Mouse (Mus musculus): ENCODE results near the gene Cryab. TPM values are rescaled to one million over a fixed set of nuclear protein-coding genes. Genes with fewer than 3 reads are reported as not detected.

The Cryab gene
- polyA plus RNA-seq, 1 experiment from 2014 or later, result 10.7 TPM

DNA sequence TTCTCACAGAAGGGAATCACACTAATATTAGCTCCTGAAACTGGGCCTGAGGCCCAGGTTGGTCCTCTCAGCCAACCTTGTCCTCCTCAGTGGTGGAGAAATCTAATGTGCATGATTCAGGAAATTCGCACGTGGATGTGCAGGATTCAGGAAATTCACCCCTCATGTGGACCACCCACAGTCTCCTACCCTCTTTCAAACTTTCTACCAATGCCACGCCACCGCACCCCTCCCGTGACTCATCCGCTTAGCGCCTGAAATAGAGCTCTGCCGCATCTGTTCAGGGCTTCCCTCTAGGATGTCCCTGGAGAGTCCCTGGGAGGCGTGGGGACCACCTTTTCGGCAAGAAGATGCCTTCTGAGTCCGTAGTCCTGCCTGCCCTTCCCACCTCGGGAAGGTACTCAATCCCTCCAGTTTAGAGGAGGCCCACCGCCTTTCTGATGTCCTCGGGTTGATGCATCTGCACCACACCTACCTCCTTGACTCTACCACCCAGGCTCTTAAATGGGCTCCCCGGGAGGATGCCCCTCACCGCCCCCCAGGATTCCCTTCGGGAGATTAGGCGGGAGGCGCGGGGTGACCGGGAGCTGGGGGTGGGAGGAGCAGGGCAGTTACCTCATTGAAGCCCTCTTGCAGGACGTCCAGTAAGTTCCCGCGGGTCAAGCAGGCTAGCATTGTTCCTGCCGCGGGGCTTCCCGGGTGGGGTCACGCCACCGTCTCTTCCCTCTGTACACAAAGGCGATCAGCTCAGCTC lies 23.8 kb upstream of the Cryab start:
- Histone ChIP-seq H3K9me3 (no peaks in the 10 kb centered on the region), H3K4me1 (peaks cover 49% of the 10 kb centered on the region), H3K27me3 (replicated peaks) (no peaks in the 10 kb centered on the region), H3K36me3 (replicated peaks) (no peaks in the 10 kb centered on the region), H3K9ac (peak overlapping the region; percentile 72), H3K4me2 (peak overlapping the region; percentile 85), H3K27ac (peak overlapping the region; percentile 87), H3K4me3 (peak overlapping the region; percentile 72)
- ATAC-seq (replicated peaks), result peak; percentile 40
- under 1% methylated on average over 30 of the region's 30 CpGs for WGBS

GRCm38 (mm10) chr9:50727925-50728651 lies 23.0 kb upstream of the Cryab start:
- Histone ChIP-seq H3K9me3 (no peaks in the 10 kb centered on the region), H3K4me2 (peak overlapping the region; percentile 85), H3K4me3 (peak overlapping the region; percentile 72), H3K27ac (peak overlapping the region; percentile 87), H3K9ac (peak overlapping the region; percentile 72), H3K27me3 (replicated peaks) (no peaks in the 10 kb centered on the region), H3K36me3 (replicated peaks) (no peaks in the 10 kb centered on the region), H3K4me1 (peaks cover 43% of the 10 kb centered on the region)
- ATAC-seq (replicated peaks), result peak; percentile 97
- under 1% methylated on average over 45 of the region's 45 CpGs for WGBS

DNA sequence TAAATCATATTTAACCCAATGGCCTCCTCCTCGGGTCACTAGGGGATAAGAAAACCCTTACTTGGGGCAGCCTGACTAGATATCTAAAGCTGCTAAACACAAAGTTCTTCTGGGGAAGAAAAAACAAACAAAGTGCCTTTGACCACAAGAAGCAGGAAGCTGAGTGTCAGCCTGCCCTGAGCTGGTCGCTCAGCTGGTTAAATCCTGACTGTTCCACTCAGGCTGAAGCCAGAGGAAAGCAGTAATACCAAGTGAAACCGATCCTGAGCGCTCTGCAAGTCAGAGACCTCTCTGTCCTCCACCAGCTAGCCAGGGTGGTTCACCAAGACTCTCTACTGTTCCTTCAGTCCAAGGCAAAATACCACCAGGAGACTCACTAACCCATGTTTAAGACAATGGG lies 21.5 kb upstream of the Cryab start:
- no peaks in the 10 kb centered on the region for H3K36me3 ChIP-seq (replicated peaks)
- ATAC-seq (replicated peaks), result no peak
- H3K9ac ChIP-seq, result no peak overlapping the region
- 70% methylated on average over 4 of the region's 4 CpGs for WGBS
- no peak overlapping the region for H3K4me3 ChIP-seq
- peaks cover 30% of the 10 kb centered on the region for H3K4me1 ChIP-seq
- H3K9me3 ChIP-seq, result no peaks in the 10 kb centered on the region
- 0 out of 2 replicates have a peak overlapping the region, but pooled peaks have one; percentile 87 for H3K27ac ChIP-seq
- H3K4me2 ChIP-seq, result no peak overlapping the region
- H3K27me3 ChIP-seq (replicated peaks), result no peaks in the 10 kb centered on the region

GRCm38 (mm10) chr9:50732560-50732959 lies 18.6 kb upstream of the Cryab start:
- Histone ChIP-seq H3K27me3 (replicated peaks) (no peaks in the 10 kb centered on the region), H3K4me2 (no peak overlapping the region), H3K9ac (no peak overlapping the region), H3K9me3 (no peaks in the 10 kb centered on the region), H3K27ac (no peak overlapping the region), H3K4me1 (peaks cover 5% of the 10 kb centered on the region; the same call in 1 of the 2 replicates), H3K4me3 (no peak overlapping the region), H3K36me3 (replicated peaks) (no peaks in the 10 kb centered on the region)
- ATAC-seq (replicated peaks), result no peak
- WGBS, result 7% methylated on average over 4 of the region's 4 CpGs

DNA sequence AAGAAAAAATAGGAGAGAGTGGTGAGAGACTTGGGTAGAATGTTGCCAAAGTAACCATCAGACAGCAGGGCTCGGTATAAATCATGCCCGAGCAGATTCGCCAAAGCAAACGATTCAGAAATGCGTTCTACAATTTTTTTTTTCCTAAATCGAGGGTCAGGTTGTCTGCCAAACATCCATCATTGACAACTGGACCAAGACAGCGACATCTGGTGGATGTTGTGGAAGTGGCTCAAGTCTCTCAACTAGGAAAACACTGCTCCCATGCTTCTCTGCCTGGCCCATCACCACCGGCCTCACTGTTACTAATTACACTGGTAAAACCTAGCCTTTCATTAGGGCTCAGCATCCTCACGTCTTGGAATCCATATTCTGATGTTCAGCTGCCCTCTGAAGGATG lies 16.1 kb upstream of the Cryab start:
- no peaks in the 10 kb centered on the region for H3K36me3 ChIP-seq (replicated peaks)
- no peaks in the 10 kb centered on the region for H3K9me3 ChIP-seq
- 0 out of 2 replicates have a peak overlapping the region, but pooled peaks have one; percentile 4 for H3K9ac ChIP-seq
- ATAC-seq (replicated peaks), result no peak
- H3K27ac ChIP-seq, result no peak overlapping the region
- peaks cover 14% of the 10 kb centered on the region for H3K4me1 ChIP-seq
- H3K4me3 ChIP-seq, result 0 out of 2 replicates have a peak overlapping the region, but pooled peaks have one; percentile 19
- WGBS, result 2% methylated on average over 9 of the region's 9 CpGs
- H3K27me3 ChIP-seq (replicated peaks), result no peaks in the 10 kb centered on the region
- H3K4me2 ChIP-seq, result peak overlapping the region; percentile 39

DNA sequence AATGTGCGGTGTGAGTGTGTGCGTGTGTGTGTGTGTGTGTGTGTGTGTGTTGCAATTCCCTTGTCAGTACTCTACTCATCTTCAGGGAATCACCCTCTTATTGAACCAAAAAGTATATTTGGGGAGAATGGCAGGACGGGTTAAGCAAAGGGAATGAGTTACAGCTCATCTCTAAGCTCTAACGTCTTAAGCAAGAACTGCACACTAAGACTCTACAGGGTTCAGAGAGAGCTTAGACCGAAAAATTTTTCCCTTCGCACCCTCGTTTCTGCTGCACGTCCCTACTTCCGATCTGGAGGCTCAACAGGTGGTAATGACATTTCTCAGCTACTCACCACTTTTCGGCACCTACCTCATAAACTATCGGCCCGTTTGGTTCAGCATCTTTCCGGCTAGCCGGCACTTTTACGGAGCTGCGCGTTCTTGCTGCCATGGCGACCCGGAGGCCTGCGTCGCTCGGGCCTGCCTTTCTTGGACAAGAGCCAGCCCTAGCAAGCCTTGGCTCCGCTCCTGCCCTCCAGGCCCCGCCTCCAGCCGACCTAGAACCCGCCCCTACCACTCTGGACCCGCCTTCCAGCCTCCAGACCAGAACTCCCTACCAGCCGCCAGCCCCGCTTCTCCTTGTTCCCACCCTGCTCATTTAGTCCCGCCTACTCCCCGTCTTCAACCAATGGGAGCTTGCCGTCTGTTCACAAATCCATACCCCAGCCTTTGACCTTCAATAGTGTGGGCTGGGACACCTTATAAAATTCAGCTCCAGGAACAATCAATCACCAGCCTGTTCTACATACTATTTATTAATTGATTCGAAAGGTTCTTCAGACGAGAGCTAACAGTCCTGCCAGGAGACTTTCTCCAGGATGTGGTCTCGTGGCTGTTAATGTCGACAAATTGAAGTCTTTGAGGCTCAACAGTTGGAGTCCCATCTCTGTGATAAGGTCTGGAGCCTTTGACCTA lies 11.9 kb upstream of the Cryab start, which contains the start of gene Dixdc1:
TSS of gene Dixdc1 (minus strand) at position 604 of the 957 bp plus-strand sequence.
- ATAC-seq (replicated peaks), result peak; percentile 96
- Histone ChIP-seq H3K4me1 (peaks cover 14% of the 10 kb centered on the region), H3K4me2 (peak within 1 kb of the TSS; percentile 65), H3K9me3 (no peaks in the 10 kb centered on the region), H3K4me3 (peak within 1 kb of the TSS; percentile 38), H3K36me3 (replicated peaks) (no peaks in the 10 kb centered on the region), H3K9ac (no peak within 1 kb of the TSS), H3K27me3 (replicated peaks) (no peaks in the 10 kb centered on the region; the same call in 1 of the 2 replicates), H3K27ac (no peak within 1 kb of the TSS)
- WGBS, result 12% methylated on average over 36 of the region's 36 CpGs

DNA sequence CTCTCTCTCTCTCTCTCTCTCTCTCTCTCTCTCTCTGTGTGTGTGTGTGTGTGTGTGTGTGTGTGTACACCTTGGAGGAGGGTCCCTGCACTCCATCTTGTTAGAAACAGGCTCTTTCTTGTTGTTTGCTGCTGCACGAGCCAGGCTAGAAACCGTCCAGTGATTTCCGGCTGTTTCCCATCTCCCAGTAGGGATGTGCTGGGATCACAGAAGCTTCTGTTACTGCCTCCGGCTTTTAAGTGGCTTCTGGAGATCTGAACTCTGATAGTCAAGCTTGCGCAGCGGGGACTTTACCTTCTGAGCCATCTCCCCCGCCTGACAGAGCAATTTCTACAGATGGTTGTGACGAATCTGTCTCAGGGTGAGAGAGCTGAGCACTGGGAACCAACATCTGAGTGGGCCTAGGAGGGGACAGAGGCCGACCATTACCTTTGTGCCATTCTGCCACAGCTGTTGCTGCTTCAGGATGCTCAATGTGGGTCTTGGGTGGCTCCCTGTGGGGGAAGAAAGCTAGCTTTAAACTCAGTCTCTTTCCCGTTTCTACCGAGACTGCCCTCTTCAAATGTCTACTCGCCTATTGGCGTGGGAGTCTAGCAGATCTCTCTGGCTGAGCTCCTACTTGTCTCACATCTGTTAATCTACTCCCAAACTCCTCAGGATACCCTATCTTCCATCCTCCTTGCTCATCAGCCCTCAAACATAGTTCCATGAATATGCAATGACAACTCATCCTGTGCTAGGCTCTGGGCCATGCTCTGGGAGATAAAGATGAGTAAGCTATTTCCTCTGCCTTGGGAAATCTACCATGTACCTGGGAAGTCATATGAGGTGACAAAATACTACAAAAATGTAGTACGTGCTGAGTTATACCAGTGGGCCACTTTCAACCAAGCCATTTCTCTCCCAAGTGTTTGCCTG lies 10.0 kb upstream of the Cryab start:
- H3K9me3 ChIP-seq, result no peaks in the 10 kb centered on the region
- ATAC-seq (replicated peaks), result no peak
- 92% methylated on average over 14 of the region's 14 CpGs for WGBS

DNA sequence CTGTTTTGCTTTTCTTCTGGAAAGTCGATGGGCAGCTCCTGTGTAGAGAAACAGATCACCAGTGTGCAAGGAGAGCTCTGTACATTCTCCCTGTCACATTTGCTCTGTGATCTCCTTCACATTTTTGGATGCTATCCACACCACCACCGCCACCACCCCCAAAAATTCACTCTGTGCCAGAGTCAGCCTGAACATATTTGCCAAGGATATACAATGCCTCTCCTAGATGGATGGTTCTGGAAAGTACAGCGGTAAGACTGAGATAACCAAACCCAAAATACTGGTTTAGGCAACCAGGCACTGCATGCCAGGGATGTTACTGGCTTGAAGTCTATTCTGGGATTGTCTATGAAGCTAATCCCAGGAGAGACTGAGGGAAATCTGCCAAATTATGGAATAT lies 8.9 kb upstream of the Cryab start:
- Histone ChIP-seq H3K27ac (no peak overlapping the region), H3K4me3 (no peak overlapping the region), H3K9me3 (no peaks in the 10 kb centered on the region), H3K4me2 (no peak overlapping the region), H3K27me3 (replicated peaks) (no peaks in the 10 kb centered on the region; the same call in 1 of the 2 replicates), H3K36me3 (replicated peaks) (no peaks in the 10 kb centered on the region), H3K9ac (no peak overlapping the region), H3K4me1 (peaks cover 19% of the 10 kb centered on the region)
- no peak for ATAC-seq (replicated peaks)
- WGBS, result 88% methylated on average over 3 of the region's 3 CpGs

More for the DNA sequence above, 10.0 kb upstream of the Cryab start:
- no peaks in the 10 kb centered on the region for H3K36me3 ChIP-seq (replicated peaks)
- no peak overlapping the region for H3K4me2 ChIP-seq
- no peak overlapping the region for H3K9ac ChIP-seq
- no peaks in the 10 kb centered on the region; the same call in 1 of the 2 replicates for H3K27me3 ChIP-seq (replicated peaks)
- no peak overlapping the region for H3K27ac ChIP-seq
- peaks cover 12% of the 10 kb centered on the region for H3K4me1 ChIP-seq
- H3K4me3 ChIP-seq, result no peak overlapping the region

- ATAC-seq (replicated peaks), result no peak
- WGBS, result 73% methylated on average over 2 of the region's 2 CpGs
- Histone ChIP-seq H3K36me3 (replicated peaks) (no peaks in the 10 kb centered on the region), H3K27me3 (replicated peaks) (no peaks in the 10 kb centered on the region; the same call in 1 of the 2 replicates), H3K4me3 (no peak overlapping the region), H3K9me3 (no peaks in the 10 kb centered on the region), H3K4me2 (no peak overlapping the region), H3K9ac (no peak overlapping the region), H3K27ac (no peak overlapping the region), H3K4me1 (peaks cover 19% of the 10 kb centered on the region)
Measured at GRCm38 (mm10) chr9:50742744-50743143, 8.4 kb upstream of the Cryab start.

DNA sequence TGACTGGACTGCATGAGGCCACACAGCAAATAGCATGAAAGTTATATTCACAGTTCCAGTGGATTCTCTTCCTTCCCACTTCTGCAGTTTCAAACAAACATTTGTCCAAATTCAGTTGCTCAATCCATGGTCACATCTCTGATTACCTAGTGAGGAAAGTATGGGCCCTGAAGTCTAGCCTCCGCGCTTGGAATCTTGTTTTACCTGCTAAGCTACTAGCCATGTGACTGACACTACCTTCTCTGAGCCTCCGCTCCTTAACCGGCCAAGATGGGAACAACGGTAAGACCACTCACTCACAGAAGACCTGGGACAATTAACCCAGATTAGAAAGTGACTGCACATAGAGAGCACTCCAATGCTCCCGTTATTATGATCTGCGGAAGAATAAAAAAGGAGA lies 5.3 kb upstream of the Cryab start:
- no peak for ATAC-seq (replicated peaks)
- H3K4me3 ChIP-seq, result peak overlapping the region; percentile 34
- WGBS, result 15% methylated on average over 7 of the region's 7 CpGs
- H3K27me3 ChIP-seq (replicated peaks), result no peaks in the 10 kb centered on the region; the same call in 1 of the 2 replicates
- no peak overlapping the region for H3K27ac ChIP-seq
- H3K4me2 ChIP-seq, result peak overlapping the region; percentile 55
- no peaks in the 10 kb centered on the region for H3K9me3 ChIP-seq
- H3K9ac ChIP-seq, result 0 out of 2 replicates have a peak overlapping the region, but pooled peaks have one; percentile 16
- H3K4me1 ChIP-seq, result peaks cover 9% of the 10 kb centered on the region
- H3K36me3 ChIP-seq (replicated peaks), result no peaks in the 10 kb centered on the region

- peak within 1 kb of the TSS; percentile 55 for H3K4me2 ChIP-seq
- H3K36me3 ChIP-seq (replicated peaks), result no peaks in the 10 kb centered on the region
- H3K9me3 ChIP-seq, result no peaks in the 10 kb centered on the region
- H3K4me1 ChIP-seq, result peaks cover 9% of the 10 kb centered on the region
- 2% methylated on average over 19 of the region's 19 CpGs for WGBS
- no peak for ATAC-seq (replicated peaks)
- no peaks in the 10 kb centered on the region; the same call in 1 of the 2 replicates for H3K27me3 ChIP-seq (replicated peaks)
- 0 out of 2 replicates have a peak within 1 kb of the TSS, but pooled peaks have one; percentile 16 for H3K9ac ChIP-seq
- H3K4me3 ChIP-seq, result peak within 1 kb of the TSS; percentile 34
- no peak within 1 kb of the TSS for H3K27ac ChIP-seq
Measured at GRCm38 (mm10) chr9:50746214-50746677, 4.9 kb upstream of the Cryab start, which contains the start of gene 2310030G06Rik. Gene 2310030G06Rik (minus strand): TSS chr9:50746536.

Measured in midbrain, embryonic 15.5 days (tissue).